Mouse (Mus musculus) CD4-positive helper T cell, adult 2 months (primary cell): ENCODE results near the gene Rassf5.
A peak's percentile ranks its signal among the peaks of the same experiment; 100 is the strongest.

ENCODE experiments used
- DNase-seq: peaks from one replicate; pipeline ENCODE4 v3.0.0-alpha.2; 2012; ENCODE audit warnings: low read depth, missing footprints, low spot score

Gene Rassf5

GRCm38 (mm10) chr1:131209971-131210426 is 35.1 kb downstream of the Rassf5 start:
- DNase-seq: no peak

- no peak for DNase-seq
Measured at GRCm38 (mm10) chr1:131208800-131209199, 36.3 kb downstream of the Rassf5 start.

- no peak for DNase-seq
Measured at GRCm38 (mm10) chr1:131208081-131208480, 37.0 kb downstream of the Rassf5 start.

GRCm38 (mm10) chr1:131207531-131207930 is 37.5 kb downstream of the Rassf5 start:
- peak; percentile 77 for DNase-seq

GRCm38 (mm10) chr1:131206342-131206741 is 38.7 kb downstream of the Rassf5 start:
- no peak for DNase-seq

GRCm38 (mm10) chr1:131204461-131204860 is 40.6 kb downstream of the Rassf5 start:
- DNase-seq: peak; percentile 94

- no peak for DNase-seq
Measured at GRCm38 (mm10) chr1:131201391-131201790, 43.7 kb downstream of the Rassf5 start.

- peak; percentile 35 for DNase-seq
Measured at GRCm38 (mm10) chr1:131200588-131200987, 44.5 kb downstream of the Rassf5 start.

GRCm38 (mm10) chr1:131199976-131200375 is 45.1 kb downstream of the Rassf5 start:
- peak; percentile 95 for DNase-seq

- DNase-seq: peak; percentile 68
Measured at GRCm38 (mm10) chr1:131199118-131199821, 45.8 kb downstream of the Rassf5 start.

GRCm38 (mm10) chr1:131198417-131198960 is 46.6 kb downstream of the Rassf5 start:
- peak; percentile 25 for DNase-seq

GRCm38 (mm10) chr1:131196107-131196506 is 49.0 kb downstream of the Rassf5 start:
- DNase-seq: no peak

GRCm38 (mm10) chr1:131195653-131196052 is 49.4 kb downstream of the Rassf5 start:
- no peak for DNase-seq

- DNase-seq: no peak
Measured at GRCm38 (mm10) chr1:131193746-131194145, 51.3 kb downstream of the Rassf5 start.

- DNase-seq: peak; percentile 47
Measured at GRCm38 (mm10) chr1:131188655-131189054, 56.4 kb downstream of the Rassf5 start.

- peak; percentile 49 for DNase-seq
Measured at GRCm38 (mm10) chr1:131187856-131188255, 57.2 kb downstream of the Rassf5 start.

GRCm38 (mm10) chr1:131186995-131187394 is 58.1 kb downstream of the Rassf5 start:
- DNase-seq: no peak

- peak; percentile 57 for DNase-seq
Measured at GRCm38 (mm10) chr1:131185821-131186506, 59.1 kb downstream of the Rassf5 start.

- DNase-seq: peak; percentile 28
Measured at GRCm38 (mm10) chr1:131184956-131185660, 60.0 kb downstream of the Rassf5 start.

GRCm38 (mm10) chr1:131184253-131184955 is 60.7 kb downstream of the Rassf5 start:
- peak; percentile 83 for DNase-seq

- DNase-seq: peak; percentile 50
Measured at GRCm38 (mm10) chr1:131183201-131183600, 61.9 kb downstream of the Rassf5 start.
